Mouse (Mus musculus): ENCODE results near the gene Olfr813.
"Not testable (repeated sequence)": the region's sequence is repeated elsewhere in the genome, so short reads cannot be mapped to it uniquely, and the experiment has no call there.

Gene Olfr813

DNA sequence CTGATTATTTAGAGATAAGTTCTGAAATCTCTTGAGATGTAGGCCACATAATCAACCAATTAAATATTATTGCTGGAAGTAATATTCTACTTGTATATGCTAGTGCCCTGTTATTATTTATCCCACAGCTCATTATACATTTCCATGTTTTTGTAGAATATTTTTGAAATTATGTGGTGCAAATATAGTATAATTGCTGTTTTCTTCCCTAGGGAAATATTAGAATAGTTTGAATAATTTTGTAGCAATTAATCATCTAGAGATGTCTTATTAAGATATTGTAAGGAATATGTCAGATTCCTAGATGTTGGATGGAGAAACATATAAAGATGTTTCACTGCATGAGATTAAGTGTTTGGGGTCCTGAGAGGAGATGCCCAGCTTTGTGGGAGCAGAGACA is at the start of gene Olfr813:
TSS of gene Olfr813 (plus strand) at position 301 of the 400 bp plus-strand sequence.
- DNase-seq (ENCODE audit: low spot score in 2 of 2), result no peak

DNA sequence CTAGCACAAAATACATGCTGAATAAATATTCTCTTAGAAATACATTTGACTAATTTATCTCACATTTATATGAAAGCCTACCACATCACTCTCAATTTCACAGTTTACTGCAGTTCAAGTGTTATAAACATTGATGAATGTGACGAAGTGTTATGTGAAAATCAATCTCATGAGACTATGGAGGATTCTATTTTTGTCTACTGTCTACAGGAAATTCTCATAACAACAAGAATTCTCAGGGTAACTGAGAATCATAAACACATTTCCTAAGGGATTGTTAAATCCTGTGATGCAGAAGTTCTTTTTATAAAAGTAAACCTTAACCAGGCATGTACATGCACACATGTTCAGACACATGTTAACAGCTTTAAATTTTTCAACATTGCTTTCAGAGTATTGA is 9.2 kb upstream of the Olfr813 start, which contains the start of gene Olfr812:
TSS of gene Olfr812 (minus strand) at position 101 of the 400 bp plus-strand sequence.
- DNase-seq (ENCODE audit: low spot score in 2 of 2), result no peak

DNA sequence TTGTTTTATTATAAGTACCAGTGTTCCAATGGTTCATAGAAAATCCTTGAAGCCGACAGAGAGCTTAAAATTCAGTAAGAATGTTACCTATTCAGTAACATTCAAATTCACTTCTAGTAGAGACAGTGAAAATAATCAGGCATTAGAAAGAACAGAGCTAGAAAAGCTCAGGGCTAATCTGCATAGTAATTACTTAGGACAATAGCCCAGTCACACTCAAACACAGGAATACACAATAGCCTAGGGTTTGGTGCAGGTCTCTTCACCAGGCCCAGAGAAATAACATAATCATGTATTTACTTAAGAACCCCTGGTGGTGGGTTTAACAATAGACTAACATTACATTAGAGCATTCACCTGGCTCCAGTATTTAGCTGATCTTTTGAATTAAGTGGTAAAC is 7.8 kb upstream of the Olfr813 start:
- no peak for DNase-seq (ENCODE audit: low spot score in 2 of 2)

DNA sequence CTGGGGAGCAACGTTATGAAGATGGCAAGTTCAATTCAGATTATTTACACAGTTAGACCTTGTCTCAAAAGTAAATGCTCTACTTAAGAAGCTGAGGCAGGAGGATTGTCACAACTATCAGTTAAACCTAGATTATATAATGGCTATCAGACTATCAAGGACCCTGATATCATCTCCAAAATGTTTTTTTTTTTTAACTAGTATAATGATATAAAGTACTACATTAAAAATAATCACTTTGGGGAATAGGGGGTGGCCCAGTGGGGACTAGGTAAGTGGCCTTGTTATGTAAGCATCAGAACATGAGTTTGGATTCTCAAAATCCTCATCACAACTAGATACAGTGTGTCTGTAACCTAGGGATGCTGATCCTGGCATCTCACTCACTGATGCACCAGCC is 24.6 kb downstream of the Olfr813 start, which contains the start of gene Olfr814:
TSS of gene Olfr814 (minus strand) at position 101 of the 400 bp plus-strand sequence.
- DNase-seq (ENCODE audit: low spot score in 2 of 2), result not testable (repeated sequence)

GRCm38 (mm10) chr10:129885496-129885895 is 30.3 kb downstream of the Olfr813 start:
- DNase-seq (ENCODE audit: low spot score in 2 of 2), result not testable (repeated sequence)

- no peak for DNase-seq (ENCODE audit: low spot score in 2 of 2)
Measured at GRCm38 (mm10) chr10:129885934-129886333, 30.8 kb downstream of the Olfr813 start.

GRCm38 (mm10) chr10:129905767-129906166 is 50.6 kb downstream of the Olfr813 start, which contains the start of gene Olfr815:
Gene Olfr815 (minus strand): TSS chr10:129905867.
- DNase-seq (ENCODE audit: low spot score in 2 of 2), result not testable (repeated sequence)
